Mouse (Mus musculus): ENCODE data around the gene Glrx. TPM values are rescaled to one million over a fixed set of nuclear protein-coding genes. Genes with fewer than 3 reads are reported as not detected.
"Not testable (repeated sequence)": the region's sequence is repeated elsewhere in the genome, so short reads cannot be mapped to it uniquely, and the experiment has no call there.

The Glrx gene
- polyA plus RNA-seq, 1 experiment from 2014 or later: 49.9 TPM

DNA sequence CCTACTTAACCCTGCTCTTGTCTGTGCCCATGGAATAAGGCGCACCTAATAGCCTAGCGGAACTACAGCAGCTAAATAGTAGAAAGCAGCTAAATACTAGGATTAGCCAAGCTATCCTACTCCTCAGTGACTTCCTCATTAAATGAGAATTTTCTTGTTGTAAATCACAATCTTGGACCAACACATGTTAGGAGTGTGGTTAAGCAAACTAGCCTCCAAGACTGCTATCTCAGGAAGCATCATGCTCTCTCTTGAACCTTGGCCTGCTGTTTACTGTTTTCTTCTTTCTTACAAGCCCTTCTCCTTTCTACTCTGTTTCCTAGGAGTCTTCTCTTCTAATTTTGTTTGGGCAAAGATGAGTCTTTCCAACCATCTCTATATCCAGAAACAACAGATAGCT is 22.5 kb upstream of the Glrx start:
- H3K4me3 ChIP-seq (ENCODE audit: low read depth, low read length): no peak overlapping the region
- H3K27me3 ChIP-seq (ENCODE audit: control insufficient read depth, insufficient read depth, low read depth, low read length): no peaks in the 10 kb centered on the region
- no peak overlapping the region for H3K9ac ChIP-seq (ENCODE audit: low read depth, low read length)
- H3K4me2 ChIP-seq (ENCODE audit: low read depth, low read length): no peak overlapping the region
- H3K27ac ChIP-seq (ENCODE audit: low read length): no peak overlapping the region
- no peaks in the 10 kb centered on the region for H3K9me3 ChIP-seq (replicated peaks; ENCODE audit: control insufficient read depth, low read length)
- no peaks in the 10 kb centered on the region for H3K36me3 ChIP-seq (ENCODE audit: control insufficient read depth, insufficient read depth)
- ATAC-seq (ENCODE audit: low read depth): no peak
- no peaks in the 10 kb centered on the region for H3K4me1 ChIP-seq (ENCODE audit: control insufficient read depth, low read depth, low read length)
- 75% methylated on average over 2 of the region's 2 CpGs for WGBS (ENCODE audit: insufficient replicate concordance)

DNA sequence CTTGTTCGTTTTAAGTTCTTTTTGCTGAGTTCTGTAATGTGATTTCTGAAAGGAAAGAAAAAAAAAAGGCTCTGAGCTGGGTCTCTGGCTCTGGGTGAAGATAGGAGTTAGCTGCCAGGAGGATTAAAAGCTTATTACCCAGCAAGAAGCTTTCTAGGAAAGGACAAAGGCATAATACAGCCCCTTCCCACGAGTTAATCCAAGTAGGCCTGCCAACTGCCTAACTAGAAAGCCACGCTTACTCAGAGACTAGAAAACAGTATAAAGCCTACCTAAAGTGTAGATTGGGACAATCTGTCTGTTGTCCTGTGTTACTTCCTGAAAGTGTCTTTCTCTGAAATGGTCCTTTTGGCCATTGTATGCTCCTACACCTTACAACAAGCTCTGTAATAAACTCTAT is 21.2 kb upstream of the Glrx start:
- ATAC-seq (ENCODE audit: low read depth): no peak
- H3K9ac ChIP-seq (ENCODE audit: low read depth, low read length): no peak overlapping the region
- H3K4me3 ChIP-seq (ENCODE audit: low read depth, low read length): no peak overlapping the region
- H3K27ac ChIP-seq (ENCODE audit: low read length): no peak overlapping the region
- WGBS (ENCODE audit: insufficient replicate concordance): 47% methylated on average over 3 of the region's 3 CpGs
- no peaks in the 10 kb centered on the region for H3K4me1 ChIP-seq (ENCODE audit: control insufficient read depth, low read depth, low read length)
- H3K4me2 ChIP-seq (ENCODE audit: low read depth, low read length): no peak overlapping the region
- H3K9me3 ChIP-seq (replicated peaks; ENCODE audit: control insufficient read depth, low read length): no peaks in the 10 kb centered on the region
- H3K36me3 ChIP-seq (ENCODE audit: control insufficient read depth, insufficient read depth): no peaks in the 10 kb centered on the region
- H3K27me3 ChIP-seq (ENCODE audit: control insufficient read depth, insufficient read depth, low read depth, low read length): no peaks in the 10 kb centered on the region

DNA sequence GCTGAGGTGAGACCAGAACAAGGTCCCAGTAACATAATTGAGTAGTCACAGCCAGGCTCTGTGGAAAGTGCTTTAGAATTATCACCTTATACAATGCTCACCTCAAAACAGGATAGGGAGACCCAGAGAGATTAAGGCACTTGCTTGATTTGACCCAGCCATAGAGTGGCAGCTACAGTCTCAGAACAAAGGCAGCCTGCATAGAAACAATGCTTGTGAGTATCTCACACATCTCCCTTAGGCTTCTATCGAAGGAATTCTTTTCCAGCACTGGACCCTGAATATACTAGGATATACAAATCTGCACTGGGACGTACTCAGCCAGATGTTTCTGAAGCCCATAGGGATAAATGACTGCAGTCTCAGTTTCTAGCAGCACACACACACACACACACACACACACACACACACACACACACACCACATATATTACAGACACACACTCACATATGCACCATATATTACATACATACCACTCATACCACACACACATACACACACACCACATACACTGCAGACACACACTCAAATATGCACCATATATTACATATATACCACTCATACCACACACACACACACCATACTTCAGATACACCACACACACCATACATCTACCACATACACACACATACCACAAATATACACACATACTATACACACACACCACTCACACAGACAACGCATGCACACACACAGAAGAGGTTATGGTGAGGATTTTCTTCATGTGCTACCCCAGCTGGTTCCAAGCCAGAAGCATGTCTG is 20.5 kb upstream of the Glrx start:
- 68% methylated on average over 3 of the region's 3 CpGs for WGBS (ENCODE audit: insufficient replicate concordance)
- Histone ChIP-seq H3K4me1 (ENCODE audit: control insufficient read depth, low read depth, low read length) (no peaks in the 10 kb centered on the region), H3K9ac (ENCODE audit: low read depth, low read length) (no peak overlapping the region), H3K27me3 (ENCODE audit: control insufficient read depth, insufficient read depth, low read depth, low read length) (no peaks in the 10 kb centered on the region), H3K9me3 (replicated peaks; ENCODE audit: control insufficient read depth, low read length) (no peaks in the 10 kb centered on the region), H3K27ac (ENCODE audit: low read length) (no peak overlapping the region), H3K36me3 (ENCODE audit: control insufficient read depth, insufficient read depth) (no peaks in the 10 kb centered on the region), H3K4me3 (ENCODE audit: low read depth, low read length) (no peak overlapping the region), H3K4me2 (ENCODE audit: low read depth, low read length) (no peak overlapping the region)
- ATAC-seq (ENCODE audit: low read depth): no peak

DNA sequence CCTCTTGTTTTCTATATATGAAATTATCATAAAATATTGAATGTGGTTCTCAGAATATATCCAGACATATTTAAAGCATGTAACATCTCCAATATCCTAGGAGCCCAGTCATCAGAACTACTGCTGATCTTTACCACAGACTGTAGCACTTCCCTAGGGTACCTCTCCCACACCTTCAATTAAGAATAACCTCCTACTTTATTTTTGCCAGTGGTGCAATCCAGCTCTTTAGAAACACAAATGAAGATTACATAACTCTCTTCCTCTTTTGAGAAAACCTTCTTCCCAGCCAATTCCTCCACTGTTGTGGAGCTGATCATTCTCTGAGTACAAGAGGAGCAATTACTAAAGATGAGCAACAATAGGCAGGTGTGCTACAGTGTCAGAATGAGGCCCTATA is 19.8 kb upstream of the Glrx start:
- Histone ChIP-seq H3K9me3 (replicated peaks; ENCODE audit: control insufficient read depth, low read length) (no peaks in the 10 kb centered on the region), H3K4me1 (ENCODE audit: control insufficient read depth, low read depth, low read length) (no peaks in the 10 kb centered on the region), H3K27ac (ENCODE audit: low read length) (no peak overlapping the region), H3K4me2 (ENCODE audit: low read depth, low read length) (no peak overlapping the region), H3K36me3 (ENCODE audit: control insufficient read depth, insufficient read depth) (no peaks in the 10 kb centered on the region), H3K27me3 (ENCODE audit: control insufficient read depth, insufficient read depth, low read depth, low read length) (no peaks in the 10 kb centered on the region), H3K9ac (ENCODE audit: low read depth, low read length) (no peak overlapping the region), H3K4me3 (ENCODE audit: low read depth, low read length) (no peak overlapping the region)
- ATAC-seq (ENCODE audit: low read depth): no peak

DNA sequence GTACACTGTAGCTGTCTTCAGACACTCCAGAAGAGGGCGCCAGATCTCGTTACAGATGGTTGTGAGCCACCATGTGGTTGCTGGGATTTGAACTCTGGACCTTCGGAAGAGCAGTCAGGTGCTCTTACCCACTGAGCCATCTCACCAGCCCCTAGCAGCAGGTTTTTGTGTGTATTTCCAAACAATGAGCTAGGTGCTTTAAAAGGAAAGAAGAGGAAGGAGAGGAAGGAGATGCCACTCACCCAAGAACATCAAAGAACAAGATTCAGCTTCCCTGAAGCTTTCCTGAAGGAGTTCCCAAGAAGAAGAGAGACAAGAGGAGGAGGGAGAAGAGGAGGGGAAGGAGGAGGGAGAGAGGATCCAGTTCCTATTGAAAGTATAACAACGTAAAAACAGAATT is 17.3 kb upstream of the Glrx start:
- H3K27ac ChIP-seq (ENCODE audit: low read length); H3K27me3 ChIP-seq (ENCODE audit: control insufficient read depth, insufficient read depth, low read depth, low read length); H3K9me3 ChIP-seq (replicated peaks; ENCODE audit: control insufficient read depth, low read length); ATAC-seq (ENCODE audit: low read depth); H3K4me3 ChIP-seq (ENCODE audit: low read depth, low read length); H3K4me1 ChIP-seq (ENCODE audit: control insufficient read depth, low read depth, low read length); H3K9ac ChIP-seq (ENCODE audit: low read depth, low read length); H3K36me3 ChIP-seq (ENCODE audit: control insufficient read depth, insufficient read depth); H3K4me2 ChIP-seq (ENCODE audit: low read depth, low read length): not testable (repeated sequence)
- 83% methylated on average over 4 of the region's 4 CpGs for WGBS (ENCODE audit: insufficient replicate concordance)

DNA sequence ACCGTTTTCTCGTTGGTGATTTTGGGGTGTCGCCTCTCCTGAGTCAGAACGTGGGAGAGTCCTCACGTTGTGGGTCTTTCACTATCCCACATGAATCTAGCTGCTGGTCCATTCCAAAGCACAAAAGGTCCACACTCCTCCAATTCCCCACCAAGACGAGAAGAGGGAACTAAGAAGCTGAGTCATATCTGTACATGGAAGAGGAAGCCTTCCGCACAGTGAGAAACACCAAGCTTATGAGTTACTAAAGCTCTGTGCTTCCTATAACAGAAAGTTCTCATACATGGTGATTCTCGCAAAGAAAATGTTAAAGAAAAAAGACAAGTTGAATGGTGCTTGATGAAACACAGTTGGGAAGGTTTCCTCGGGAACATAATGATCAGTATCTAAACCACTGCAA is 16.5 kb upstream of the Glrx start:
- 61% methylated on average over 8 of the region's 9 CpGs for WGBS (ENCODE audit: insufficient replicate concordance)
- Histone ChIP-seq H3K4me3 (ENCODE audit: low read depth, low read length) (no peak overlapping the region), H3K4me2 (ENCODE audit: low read depth, low read length) (no peak overlapping the region), H3K27me3 (ENCODE audit: control insufficient read depth, insufficient read depth, low read depth, low read length) (no peaks in the 10 kb centered on the region), H3K4me1 (ENCODE audit: control insufficient read depth, low read depth, low read length) (no peaks in the 10 kb centered on the region), H3K27ac (ENCODE audit: low read length) (no peak overlapping the region), H3K9ac (ENCODE audit: low read depth, low read length) (no peak overlapping the region), H3K9me3 (replicated peaks; ENCODE audit: control insufficient read depth, low read length) (no peaks in the 10 kb centered on the region), H3K36me3 (ENCODE audit: control insufficient read depth, insufficient read depth) (no peaks in the 10 kb centered on the region)
- no peak for ATAC-seq (ENCODE audit: low read depth)

DNA sequence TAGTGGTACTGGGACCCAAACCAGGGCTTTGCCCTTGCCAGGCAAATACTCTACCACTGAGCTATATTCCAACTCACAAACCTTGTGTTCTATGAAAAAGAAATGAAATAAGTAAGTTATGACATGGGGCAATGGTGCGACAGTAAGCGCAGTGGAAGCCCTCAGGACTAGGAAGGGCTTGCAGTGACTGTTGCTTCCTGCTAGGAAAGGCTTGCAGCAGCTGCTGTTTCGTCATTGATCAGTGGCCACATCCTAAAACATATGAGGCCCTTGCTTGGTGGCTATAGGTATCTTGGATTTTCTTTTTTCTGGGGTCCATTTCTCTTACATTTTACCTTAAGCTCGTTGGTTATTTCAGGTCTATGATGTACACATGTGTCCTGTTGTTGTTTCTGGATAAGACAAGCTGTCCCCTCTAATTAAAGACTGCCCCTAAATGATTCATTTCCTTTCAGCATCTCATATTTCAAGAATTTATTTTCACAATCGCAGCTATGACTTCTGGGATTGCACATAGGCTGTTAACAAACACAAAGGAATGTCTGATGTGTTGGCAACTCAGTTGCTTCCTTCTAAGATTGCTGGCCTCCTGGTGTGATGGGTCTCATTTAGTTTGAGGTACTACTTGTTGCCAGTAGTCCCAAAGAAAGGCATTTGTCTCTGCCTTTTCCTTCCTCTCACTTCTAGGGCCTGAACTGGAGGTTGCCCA is 14.9 kb upstream of the Glrx start:
- H3K9ac ChIP-seq (ENCODE audit: low read depth, low read length): no peak overlapping the region
- 43% methylated on average over 5 of the region's 5 CpGs for WGBS (ENCODE audit: insufficient replicate concordance)
- no peaks in the 10 kb centered on the region for H3K9me3 ChIP-seq (replicated peaks; ENCODE audit: control insufficient read depth, low read length)
- no peak overlapping the region for H3K4me3 ChIP-seq (ENCODE audit: low read depth, low read length)
- no peak overlapping the region for H3K4me2 ChIP-seq (ENCODE audit: low read depth, low read length)
- peak overlapping the region; percentile 11; the same call in 1 of the 2 replicates for H3K27ac ChIP-seq (ENCODE audit: low read length)
- peak; percentile 48; the same call in 1 of the 2 replicates for ATAC-seq (ENCODE audit: low read depth)
- no peaks in the 10 kb centered on the region for H3K36me3 ChIP-seq (ENCODE audit: control insufficient read depth, insufficient read depth)
- no peaks in the 10 kb centered on the region for H3K27me3 ChIP-seq (ENCODE audit: control insufficient read depth, insufficient read depth, low read depth, low read length)
- H3K4me1 ChIP-seq (ENCODE audit: control insufficient read depth, low read depth, low read length): no peaks in the 10 kb centered on the region

DNA sequence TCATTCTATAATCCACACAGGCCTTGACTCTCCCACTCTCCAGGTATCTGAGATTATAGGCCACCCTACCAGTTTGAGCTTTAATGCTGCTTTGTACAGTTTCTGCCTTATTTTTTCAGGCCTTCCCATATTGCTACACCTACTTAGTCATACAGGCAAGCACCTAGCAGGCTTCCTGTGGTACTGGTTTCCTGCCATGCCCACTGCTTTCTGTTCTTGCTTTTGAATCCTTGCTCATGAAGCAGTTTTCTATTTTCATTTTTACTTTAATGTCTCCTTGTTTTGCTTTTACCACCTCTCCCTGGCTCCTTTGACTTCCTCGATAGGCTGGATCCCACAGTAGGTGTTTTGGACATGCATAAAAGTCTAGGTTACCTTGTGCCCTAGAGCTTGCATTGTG is 14.3 kb upstream of the Glrx start:
- no peaks in the 10 kb centered on the region for H3K9me3 ChIP-seq (replicated peaks; ENCODE audit: control insufficient read depth, low read length)
- H3K9ac ChIP-seq (ENCODE audit: low read depth, low read length): no peak overlapping the region
- 61% methylated on average over 1 of the region's 1 CpGs for WGBS (ENCODE audit: insufficient replicate concordance)
- no peak overlapping the region for H3K4me3 ChIP-seq (ENCODE audit: low read depth, low read length)
- no peak; the same call in 1 of the 2 replicates for ATAC-seq (ENCODE audit: low read depth)
- no peaks in the 10 kb centered on the region for H3K36me3 ChIP-seq (ENCODE audit: control insufficient read depth, insufficient read depth)
- no peaks in the 10 kb centered on the region for H3K4me1 ChIP-seq (ENCODE audit: control insufficient read depth, low read depth, low read length)
- H3K4me2 ChIP-seq (ENCODE audit: low read depth, low read length): no peak overlapping the region
- 0 out of 2 replicates have a peak overlapping the region, but pooled peaks have one; percentile 11 for H3K27ac ChIP-seq (ENCODE audit: low read length)
- no peaks in the 10 kb centered on the region for H3K27me3 ChIP-seq (ENCODE audit: control insufficient read depth, insufficient read depth, low read depth, low read length)

DNA sequence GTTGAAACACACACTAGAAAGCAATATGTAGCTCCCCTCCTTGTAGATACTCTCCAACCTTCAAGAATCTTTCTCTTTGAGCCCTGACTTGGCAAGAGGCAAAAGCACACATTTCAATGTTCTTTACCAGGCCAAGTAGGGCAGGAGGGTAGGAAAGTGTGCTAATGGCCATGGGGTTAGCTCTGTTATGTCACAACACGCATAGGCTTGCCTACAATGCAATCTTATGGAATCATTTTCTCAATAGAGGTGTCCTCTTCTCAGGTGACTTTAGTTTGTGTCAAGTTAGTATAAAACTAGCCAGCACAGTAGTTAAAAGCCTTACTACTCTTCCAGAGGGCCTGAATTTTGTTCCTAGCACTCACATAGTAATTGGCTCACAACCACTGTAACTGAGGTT is 9.0 kb upstream of the Glrx start:
- no peak overlapping the region for H3K4me3 ChIP-seq (ENCODE audit: low read depth, low read length)
- 62% methylated on average over 1 of the region's 1 CpGs for WGBS (ENCODE audit: insufficient replicate concordance)

More for the DNA sequence above, 9.0 kb upstream of the Glrx start:
- Histone ChIP-seq H3K4me2 (ENCODE audit: low read depth, low read length) (no peak overlapping the region), H3K27ac (ENCODE audit: low read length) (no peak overlapping the region), H3K9ac (ENCODE audit: low read depth, low read length) (no peak overlapping the region), H3K4me1 (ENCODE audit: control insufficient read depth, low read depth, low read length) (no peaks in the 10 kb centered on the region), H3K9me3 (replicated peaks; ENCODE audit: control insufficient read depth, low read length) (no peaks in the 10 kb centered on the region), H3K27me3 (ENCODE audit: control insufficient read depth, insufficient read depth, low read depth, low read length) (no peaks in the 10 kb centered on the region), H3K36me3 (ENCODE audit: control insufficient read depth, insufficient read depth) (no peaks in the 10 kb centered on the region)
- ATAC-seq (ENCODE audit: low read depth): no peak

Measured in liver, embryonic 16.5 days (tissue).